Mouse (Mus musculus) pancreas, adult 10 weeks (tissue): Measurements from ENCODE around the gene Gfap. TPM values are rescaled to one million over a fixed set of nuclear protein-coding genes. Genes with fewer than 3 reads are reported as not detected.

Source experiments
- polyA plus RNA-seq: library from polyadenylated mRNA; stranded (reverse); fragments of 350-450 nt; fragmentation: Illumina TruSeq; extraction: RNeasy Lipid Tissue Mini Kit (QIAGEN cat#74804); gene quantifications from one replicate; pipeline ENCODE4 v1.2.3, GENCODE M21; 2015; ENCODE audit warnings: low read depth, low replicate concordance; ENCODE audit not compliant: insufficient read depth

Gene Gfap
- polyA plus RNA-seq: not detected

DNA sequence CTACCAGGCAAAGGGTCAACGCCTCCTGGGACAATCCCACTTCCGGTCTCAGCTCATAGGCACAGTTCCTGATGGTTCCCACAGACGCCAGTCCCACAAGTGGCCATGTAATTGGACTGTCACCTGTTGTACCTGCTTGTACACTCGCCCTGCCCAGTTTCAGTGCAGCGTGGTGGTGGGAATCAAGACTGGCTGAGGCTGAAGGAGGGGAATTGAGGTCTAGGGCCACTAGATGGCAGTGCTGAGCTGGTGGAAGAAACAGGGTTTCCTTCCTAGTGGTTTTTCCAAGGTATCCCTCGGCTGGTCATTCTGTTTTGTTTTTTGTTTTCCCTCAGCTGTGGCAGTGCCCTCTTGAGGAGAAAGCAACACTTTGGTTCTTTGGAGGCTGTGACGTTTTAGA lies at the start of gene Gfap:
Gfap (minus strand) TSS at position 150 of the 400 bp plus-strand sequence.

DNA sequence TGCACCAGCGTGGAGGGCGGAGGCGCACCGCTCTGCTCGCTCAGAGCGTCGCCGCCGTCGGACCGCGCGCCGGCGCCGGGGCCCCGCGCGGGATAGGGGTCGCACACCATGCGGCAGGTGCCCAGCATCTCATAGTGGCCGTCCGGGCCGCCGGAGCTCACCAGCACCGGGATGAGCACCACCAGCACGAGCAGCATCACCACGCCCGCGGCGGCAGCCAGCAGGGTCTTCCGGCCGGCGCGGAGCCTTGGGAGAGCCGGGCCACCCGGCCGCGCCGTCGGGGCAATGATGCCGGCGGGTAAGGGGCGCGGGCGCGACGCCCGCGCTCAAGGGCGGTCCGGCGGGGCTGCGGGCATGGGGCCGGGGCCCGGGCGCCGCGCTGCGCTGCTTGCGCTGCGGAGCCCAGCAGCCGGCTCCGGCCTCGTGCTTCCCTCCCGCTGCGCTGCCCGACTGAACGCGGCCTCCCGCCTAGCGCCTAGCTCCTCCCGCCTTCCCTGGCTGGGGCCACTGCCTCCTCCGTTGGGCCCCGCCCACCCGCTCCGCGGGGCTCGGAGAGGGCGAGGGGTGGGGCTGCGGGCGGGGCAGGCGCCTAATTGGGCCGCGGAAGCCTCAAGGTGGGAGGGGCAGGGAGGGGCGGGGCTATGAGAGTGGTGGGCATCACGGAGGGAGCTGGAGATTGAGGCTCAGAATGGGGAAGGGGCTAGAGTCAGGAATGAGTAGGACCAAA lies 45.7 kb upstream of the Gfap start, which contains the start of gene C1ql1:
C1ql1 (minus strand) TSS at position 424 of the 727 bp plus-strand sequence.

DNA sequence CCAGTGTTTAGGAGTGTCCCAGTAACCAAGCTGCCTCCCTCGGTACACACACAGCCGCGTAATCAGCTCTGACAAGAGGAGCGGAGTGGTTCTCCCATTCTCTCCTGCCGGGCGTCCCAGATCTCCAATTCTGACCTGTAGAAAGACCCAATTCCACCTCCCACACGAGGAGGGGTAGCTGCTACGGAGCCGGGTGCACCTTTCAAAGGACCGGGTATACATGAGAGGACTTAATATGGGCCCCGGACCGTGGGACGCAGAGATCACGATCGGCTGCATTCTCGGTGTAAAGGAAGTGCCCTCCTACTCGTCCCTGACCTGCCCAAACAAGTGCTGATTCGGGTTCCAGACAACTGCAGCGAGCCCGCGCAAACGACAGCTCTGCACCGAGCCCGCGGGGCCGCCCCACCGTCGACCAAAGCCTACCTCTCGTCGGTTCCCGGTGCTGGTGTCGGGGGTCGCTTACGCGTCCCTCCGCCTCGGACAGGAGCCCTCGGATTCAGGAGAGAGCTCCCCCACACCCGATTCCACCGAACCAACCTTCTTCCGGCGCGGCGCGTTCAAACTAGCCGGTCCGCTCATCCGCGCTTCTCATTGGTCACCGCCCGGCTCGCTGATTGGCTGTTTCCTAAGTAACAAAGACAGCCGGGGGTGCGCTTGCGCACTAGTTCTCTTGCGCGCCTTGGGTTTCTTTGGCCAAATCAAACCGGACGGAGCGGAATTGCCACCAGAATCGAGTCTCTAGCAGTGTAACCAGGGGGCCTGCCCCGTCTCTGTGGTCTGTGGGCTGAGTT lies 24.0 kb upstream of the Gfap start, which contains the start of gene Kif18b:
Kif18b (minus strand) TSS at position 568 of the 794 bp plus-strand sequence.

DNA sequence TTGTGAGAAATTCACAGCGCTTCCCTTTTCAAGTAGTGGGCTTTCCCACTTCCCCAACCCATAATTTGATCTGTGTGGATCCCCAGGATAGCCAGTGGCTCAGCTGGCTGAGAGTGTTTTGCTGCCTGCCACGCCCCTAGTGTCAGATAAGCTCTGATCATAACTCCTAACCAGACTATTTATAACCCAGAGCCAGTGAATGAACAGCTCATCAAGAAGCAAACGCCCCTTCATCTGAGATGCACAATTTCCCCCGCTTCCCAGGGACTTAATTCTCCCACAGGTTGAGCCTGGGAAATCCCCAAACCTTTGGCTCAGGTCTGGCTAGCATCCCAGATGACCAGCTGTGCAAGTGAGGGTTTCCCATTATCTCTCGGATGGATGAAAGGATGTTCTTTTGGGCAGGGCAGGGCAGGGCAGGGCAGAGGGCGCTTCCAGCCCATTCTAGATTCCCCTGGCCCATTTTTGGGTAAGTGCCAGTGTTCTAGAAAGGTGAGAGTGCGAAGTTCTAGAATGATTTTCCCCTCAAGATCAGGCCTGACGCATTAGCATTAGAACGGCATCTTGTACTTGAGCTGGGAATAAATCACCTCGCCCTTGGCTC lies 16.0 kb downstream of the Gfap start, which contains the start of gene Fam187a:
Fam187a (plus strand) TSS at position 554 of the 604 bp plus-strand sequence.

DNA sequence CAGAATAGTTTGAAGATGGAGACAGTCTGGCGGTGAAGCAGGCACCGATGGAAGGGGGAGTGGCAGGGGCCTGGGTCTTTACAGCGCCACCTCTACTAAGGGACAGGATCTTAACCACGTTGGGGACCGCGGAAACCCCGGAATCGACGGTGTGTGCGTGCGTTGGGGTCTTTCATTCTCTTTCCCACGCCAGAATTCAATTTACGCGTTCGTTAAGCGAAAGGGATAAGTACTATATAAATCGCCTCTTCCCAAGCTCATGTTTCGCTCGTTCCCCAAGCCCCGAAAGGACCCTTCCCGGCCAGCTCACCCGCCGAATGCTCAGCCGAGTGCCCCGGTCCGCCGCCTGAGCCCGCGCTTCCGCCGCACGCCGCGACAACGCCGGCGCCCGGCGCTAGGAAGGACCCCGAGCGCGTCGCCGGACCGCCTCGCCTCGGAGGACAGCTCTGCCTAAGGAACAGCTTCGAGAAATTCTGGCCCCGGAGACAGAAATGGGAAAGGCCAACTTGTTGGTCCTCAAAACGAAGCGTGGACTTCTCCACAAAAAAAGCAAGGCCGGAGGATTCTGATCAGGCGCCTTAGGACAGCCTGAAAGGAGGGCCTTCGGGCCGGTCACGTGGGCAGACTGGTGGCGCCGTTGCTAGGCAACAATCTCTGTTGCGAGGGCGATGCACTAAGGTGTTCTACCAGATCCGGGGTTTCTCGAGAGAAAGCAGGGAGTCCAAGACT lies 20.0 kb downstream of the Gfap start, which contains the start of the genes Eftud2 and Ccdc103:
Eftud2 (minus strand) TSS at position 401 of the 729 bp plus-strand sequence.
Ccdc103 (plus strand) TSS at position 620 of the 729 bp plus-strand sequence.

Other genes starting within 250 kb of the Gfap start
- gene Meioc, start 237.2 kb downstream of the Gfap start, polyA plus RNA-seq: not detected
- gene Ccdc43, start 203.1 kb downstream of the Gfap start, polyA plus RNA-seq: 4.7 TPM
- 2.2 TPM for gene Adam11, start 139.5 kb downstream of the Gfap start, polyA plus RNA-seq
- 3.2 TPM for gene Gjc1, start 81.2 kb downstream of the Gfap start, polyA plus RNA-seq
- gene Higd1b, start 65.1 kb downstream of the Gfap start, polyA plus RNA-seq: 4.0 TPM
- 18.6 TPM for gene Eftud2, start 19.9 kb downstream of the Gfap start, polyA plus RNA-seq
- gene Ccdc103, start 19.7 kb downstream of the Gfap start, polyA plus RNA-seq: not detected
- gene Fam187a, start 15.7 kb downstream of the Gfap start, polyA plus RNA-seq: not detected
- not detected for gene Kif18b, start 24.2 kb upstream of the Gfap start, polyA plus RNA-seq
- gene C1ql1, start 45.8 kb upstream of the Gfap start, polyA plus RNA-seq: not detected
- 7.1 TPM for gene Nmt1, start 127.3 kb upstream of the Gfap start, polyA plus RNA-seq
- gene Dcakd, start 127.4 kb upstream of the Gfap start, polyA plus RNA-seq: 9.6 TPM
- gene Plcd3, start 200.7 kb upstream of the Gfap start, polyA plus RNA-seq: 5.5 TPM
- 23.8 TPM for gene Acbd4, start 200.8 kb upstream of the Gfap start, polyA plus RNA-seq
- 6.8 TPM for gene Hexim1, start 215.3 kb upstream of the Gfap start, polyA plus RNA-seq
- 2.3 TPM for gene Hexim2, start 231.5 kb upstream of the Gfap start, polyA plus RNA-seq